Mouse (Mus musculus) layer of hippocampus, adult 18-20 months (tissue): Measurements from ENCODE around the gene Stat5b. TPM values are rescaled to one million over a fixed set of nuclear protein-coding genes. Genes with fewer than 3 reads are reported as not detected.
A peak's percentile ranks its signal among the peaks of the same experiment; 100 is the strongest.

Source experiments
- DNase-seq, 2 experiments: peaks; one replicate each; pipeline ENCODE4 v3.0.0; 2022; ENCODE audit warnings: low spot score in 2 of 2
- total RNA-seq, 2 experiments: library from RNA; stranded (reverse); gene quantifications; 2 replicates each; pipeline ENCODE4 v1.2.3; 2021

Stat5b gene
- total RNA-seq, 2 experiments from 2014 or later: 12.1 to 16.2 TPM

DNA sequence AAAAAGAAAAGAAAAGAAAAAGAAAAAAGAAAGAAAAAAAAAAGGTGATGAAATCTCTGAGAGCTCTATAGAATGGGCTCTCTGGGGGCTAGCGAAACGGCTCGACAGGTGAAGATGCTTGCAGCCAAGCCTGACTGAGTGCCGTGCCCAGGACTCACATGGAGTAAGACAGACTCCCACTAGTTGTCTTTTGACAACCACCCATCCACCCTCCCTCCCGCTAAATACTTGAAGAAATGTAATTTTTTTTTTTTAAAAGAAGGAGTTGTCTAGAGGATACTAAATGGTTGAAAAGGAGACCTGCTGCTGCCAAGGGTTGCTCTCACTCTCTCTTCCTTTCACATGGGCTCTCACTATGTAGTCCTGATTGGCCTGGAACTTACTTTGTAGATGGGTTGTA is 111.8 kb downstream of the Stat5b start:
- DNase-seq: no peak

DNA sequence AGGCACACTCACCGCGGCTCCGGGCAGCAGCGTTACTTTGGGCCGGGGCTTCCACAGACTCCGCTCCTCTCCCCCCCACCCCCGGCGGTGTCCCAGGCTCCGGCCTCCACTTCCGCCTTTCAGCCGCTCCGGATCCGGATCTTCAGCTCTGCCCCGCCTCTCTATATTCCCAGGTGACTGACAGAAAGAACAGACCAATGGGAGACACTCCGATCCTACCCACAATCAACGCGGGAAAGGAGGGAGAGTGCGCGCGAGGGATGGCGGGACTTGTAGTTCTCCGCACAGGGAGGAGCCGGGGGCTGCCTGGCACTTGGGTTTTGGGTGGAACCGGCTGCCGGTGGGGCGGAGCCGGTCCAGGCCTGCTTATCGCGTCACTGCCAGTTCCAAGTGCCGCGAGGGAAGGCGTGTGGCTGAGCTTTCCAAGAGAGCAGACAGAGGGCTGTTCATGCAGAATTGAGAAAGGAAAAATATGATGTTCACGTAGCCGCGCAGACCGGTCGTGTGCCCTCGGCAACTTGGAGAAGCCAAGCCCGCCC is 112.4 kb downstream of the Stat5b start, which contains the start of gene Rab5c:
Rab5c (minus strand) TSS at position 150 of the 539 bp plus-strand sequence.
- peak; percentile 99 for DNase-seq

DNA sequence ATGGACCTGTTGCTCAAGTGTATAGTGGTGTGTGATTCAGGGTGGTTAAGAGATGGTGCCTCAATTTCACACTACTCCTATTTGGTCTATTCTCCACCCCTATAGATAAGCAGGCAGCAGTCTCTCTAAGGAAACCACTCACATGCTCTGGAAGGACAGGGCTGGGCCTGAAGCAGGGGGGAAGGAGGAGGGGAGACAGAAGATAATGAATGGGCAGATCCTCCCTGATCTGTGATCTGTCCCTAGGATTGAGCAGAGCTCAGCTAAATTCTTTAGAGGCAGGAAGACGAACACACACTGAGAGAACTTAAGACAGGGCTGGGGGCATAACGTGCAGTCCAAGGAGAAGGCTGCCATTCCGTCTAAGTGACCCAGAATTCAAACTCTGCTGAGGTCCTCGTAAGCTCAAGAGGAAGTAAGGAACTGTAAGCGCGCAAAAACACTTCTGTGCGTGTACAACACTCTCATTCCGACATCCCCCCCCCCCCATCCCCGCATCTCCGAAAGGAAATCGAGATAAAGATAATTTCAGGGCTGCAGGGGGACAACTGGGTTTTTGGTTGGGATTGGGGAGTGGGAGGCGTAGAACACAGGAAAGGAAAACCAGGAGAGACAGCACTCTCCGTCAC is 113.3 kb downstream of the Stat5b start:
- no peak for DNase-seq

DNA sequence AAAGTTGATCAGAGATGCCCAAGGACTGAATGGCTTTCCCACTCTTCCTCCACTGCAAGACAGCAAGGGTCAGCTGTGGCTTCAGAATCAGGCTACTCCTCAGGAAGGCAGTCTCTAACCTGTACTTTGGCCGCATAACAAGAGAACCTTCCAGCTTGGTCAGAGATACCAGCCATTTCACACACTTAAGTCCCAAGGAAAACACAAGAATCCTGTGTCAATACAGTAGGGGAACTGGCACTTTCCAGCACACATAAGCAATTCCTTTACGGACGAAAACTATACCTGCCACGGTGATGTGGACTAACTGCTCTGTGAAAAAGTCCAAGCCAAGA is 113.8 kb downstream of the Stat5b start:
- no peak for DNase-seq

DNA sequence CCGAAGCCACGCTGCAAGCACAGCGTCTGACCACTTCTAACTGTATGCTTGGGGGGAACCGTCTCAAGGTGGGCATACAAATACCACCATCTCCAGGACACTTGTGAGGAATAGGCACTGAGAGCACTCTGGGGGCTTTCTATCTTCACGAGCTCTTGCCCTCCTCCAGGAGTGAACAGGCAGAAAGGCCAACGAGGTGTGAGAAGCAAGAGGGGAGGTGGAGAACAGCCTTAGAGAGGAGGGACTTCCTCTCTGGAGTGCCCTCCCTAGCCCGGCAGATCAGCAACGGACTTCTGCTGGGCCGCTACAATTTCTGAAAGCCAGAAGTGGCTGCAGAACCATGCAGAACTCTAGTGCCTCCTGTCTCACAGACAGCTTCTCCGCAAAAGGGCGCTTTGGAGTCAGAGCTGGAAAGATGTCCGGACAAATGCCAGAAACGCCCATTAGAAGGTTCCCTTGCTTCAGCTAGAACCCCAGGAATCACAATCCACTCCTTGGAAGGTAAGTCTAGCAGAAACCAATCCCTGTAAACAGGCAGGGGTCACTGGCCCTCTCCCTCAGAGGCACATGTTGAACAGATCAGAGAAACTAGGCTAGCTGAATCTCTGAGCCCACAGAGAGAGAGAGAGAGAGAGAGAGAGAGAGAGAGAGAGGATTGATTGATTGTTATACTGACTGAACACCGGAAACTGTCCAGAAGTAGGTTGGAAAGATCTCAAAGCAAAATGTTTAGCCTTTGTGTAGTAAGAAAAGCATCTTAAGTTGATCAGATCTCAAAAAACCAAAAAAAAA is 114.4 kb downstream of the Stat5b start:
- DNase-seq: no peak

DNA sequence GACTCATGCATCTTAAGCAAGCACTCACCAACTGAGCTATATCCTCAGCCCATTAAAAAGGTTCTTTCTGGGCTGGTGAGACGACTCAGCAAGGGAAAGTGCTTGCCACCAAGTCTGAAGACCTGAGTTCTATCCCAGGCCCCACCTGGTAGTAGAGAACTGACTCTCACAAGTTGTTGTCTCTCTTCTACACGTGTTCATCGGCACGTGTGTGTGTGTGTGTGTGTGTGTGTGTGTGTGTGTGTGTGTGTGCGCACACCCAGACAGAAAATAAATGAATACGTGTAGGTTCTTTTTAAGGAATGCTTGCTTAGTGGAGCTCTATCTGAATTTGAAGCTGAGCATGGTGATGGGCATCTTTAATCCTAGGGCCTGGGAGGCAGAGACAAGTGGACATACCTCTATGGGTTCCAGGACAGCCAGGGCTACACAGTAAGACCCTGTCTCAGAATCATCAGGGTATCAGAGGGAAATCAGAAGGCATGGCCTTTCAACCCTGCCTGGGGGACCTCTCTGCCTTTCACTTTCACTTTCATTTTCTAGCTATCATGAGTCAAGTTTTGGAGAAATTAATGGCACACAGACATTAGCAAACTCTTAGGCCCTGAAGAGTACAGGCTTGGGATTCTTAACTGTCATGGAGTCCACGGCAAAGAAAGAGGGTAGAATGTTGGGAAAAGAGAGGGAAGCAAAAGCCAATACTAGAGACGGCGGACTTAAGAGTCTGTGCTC is 115.2 kb downstream of the Stat5b start:
- no peak for DNase-seq

Other genes starting within 250 kb of the Stat5b start
- gene Nkiras2, start 231.5 kb downstream of the Stat5b start, total RNA-seq: 10 to 100 TPM; 10.8 to 11.1 TPM
- 100 to 1,000 TPM; 223 to 252 TPM for gene Dnajc7, start 230.6 kb downstream of the Stat5b start, total RNA-seq
- gene Zfp385c, start 158.3 kb downstream of the Stat5b start, total RNA-seq: under 1 TPM in 1 of 2 experiments, not detected in 1; 0.37 TPM
- gene Dhx58, start 146.5 kb downstream of the Stat5b start, total RNA-seq: 1 to 10 TPM; 1.4 to 2.5 TPM
- 10 to 100 TPM; 53.9 to 58.0 TPM for gene Kat2a, start 138.3 kb downstream of the Stat5b start, total RNA-seq
- not detected for gene Hspb9, start 136.9 kb downstream of the Stat5b start, total RNA-seq
- 100 to 1,000 TPM; 149 to 156 TPM for gene Rab5c, start 112.5 kb downstream of the Stat5b start, total RNA-seq
- gene Kcnh4, start 90.8 kb downstream of the Stat5b start, total RNA-seq: 1 to 10 TPM; 2.0 to 2.1 TPM
- not detected for gene Hcrt, start 87.8 kb downstream of the Stat5b start, total RNA-seq
- 1 to 10 TPM; 4.4 to 7.0 TPM for gene Ghdc, start 79.8 kb downstream of the Stat5b start, total RNA-seq
- gene Stat5a, start 8.6 kb upstream of the Stat5b start, total RNA-seq: 1 to 10 TPM; 1.1 to 1.8 TPM
- 10 to 100 TPM; 35.5 to 35.9 TPM for gene Stat3, start 88.8 kb upstream of the Stat5b start, total RNA-seq
- 10 to 100 TPM; 15.8 to 16.0 TPM for gene Cavin1, start 120.2 kb upstream of the Stat5b start, total RNA-seq
- 100 to 1,000 TPM; 421 to 426 TPM for gene Atp6v0a1, start 158.7 kb upstream of the Stat5b start, total RNA-seq
- 1 to 10 TPM; 6.9 to 8.6 TPM for gene Naglu, start 219.3 kb upstream of the Stat5b start, total RNA-seq
- 1 to 10 TPM in 1 of 2 experiments, under 1 TPM in 1; 0.66 to 1.5 TPM for gene Hsd17b1, start 227.7 kb upstream of the Stat5b start, total RNA-seq
- 10 to 100 TPM; 24.5 to 25.7 TPM for gene Coasy, start 231.8 kb upstream of the Stat5b start, total RNA-seq
- gene Mlx, start 236.6 kb upstream of the Stat5b start, total RNA-seq: 10 to 100 TPM; 41.6 to 44.3 TPM
- gene Psmc3ip, start 244.7 kb upstream of the Stat5b start, total RNA-seq: 1 to 10 TPM; 3.4 to 5.4 TPM